Mouse (Mus musculus): ENCODE data around the gene Wdr6.

Gene Wdr6

GRCm38 (mm10) chr9:108573774-108574690, 4.5 kb downstream of the Wdr6 start:
- DNase-seq, result peak; percentile 86 to 92

- no peak for DNase-seq
Observed at GRCm38 (mm10) chr9:108572321-108572720, 6.2 kb downstream of the Wdr6 start.

- no peak for DNase-seq
Observed at GRCm38 (mm10) chr9:108571401-108571973, 7.1 kb downstream of the Wdr6 start.

GRCm38 (mm10) chr9:108570207-108570896, 8.2 kb downstream of the Wdr6 start:
- DNase-seq, result peak; percentile 93 to 95

GRCm38 (mm10) chr9:108569381-108570206, 8.9 kb downstream of the Wdr6 start, which contains the start of gene Dalrd3:
Gene Dalrd3, plus strand, starts transcription at chr9:108569886.
- peak; percentile 94 to 97 for DNase-seq

- no peak for DNase-seq
Observed at GRCm38 (mm10) chr9:108568511-108568921, 10.0 kb downstream of the Wdr6 start.

GRCm38 (mm10) chr9:108567931-108568419, 10.6 kb downstream of the Wdr6 start:
- DNase-seq, result peak in 1 of 2 experiments; percentile 47

GRCm38 (mm10) chr9:108566815-108567776, 11.4 kb downstream of the Wdr6 start, which contains the start of gene Ndufaf3:
Gene Ndufaf3, minus strand, starts transcription at chr9:108567434.
- peak; percentile 98 for DNase-seq

- DNase-seq, result peak in 1 of 2 experiments; percentile 51
Observed at GRCm38 (mm10) chr9:108565881-108566814, 12.4 kb downstream of the Wdr6 start.

- DNase-seq, result no peak
Observed at GRCm38 (mm10) chr9:108564131-108564530, 14.4 kb downstream of the Wdr6 start.

GRCm38 (mm10) chr9:108563671-108564070, 14.9 kb downstream of the Wdr6 start:
- no peak for DNase-seq

GRCm38 (mm10) chr9:108560227-108560841, 18.2 kb downstream of the Wdr6 start, which contains the start of gene Impdh2:
Gene Impdh2, plus strand, starts transcription at chr9:108560286.
- DNase-seq, result peak; percentile 97 to 98

GRCm38 (mm10) chr9:108559169-108559568, 19.4 kb downstream of the Wdr6 start:
- no peak for DNase-seq

- no peak for DNase-seq
Observed at GRCm38 (mm10) chr9:108546875-108547274, 31.7 kb downstream of the Wdr6 start.

- DNase-seq, result no peak
Observed at GRCm38 (mm10) chr9:108545986-108546385, 32.6 kb downstream of the Wdr6 start.

- no peak for DNase-seq
Observed at GRCm38 (mm10) chr9:108540846-108541245, 37.7 kb downstream of the Wdr6 start.

- DNase-seq, result no peak
Observed at GRCm38 (mm10) chr9:108531496-108531895, 47.0 kb downstream of the Wdr6 start.

- no peak for DNase-seq
Observed at GRCm38 (mm10) chr9:108530954-108531353, 47.6 kb downstream of the Wdr6 start.

- no peak for DNase-seq
Observed at GRCm38 (mm10) chr9:108525400-108525799, 53.1 kb downstream of the Wdr6 start.

Data from kidney, postnatal 4 days (tissue).